Mouse (Mus musculus): ENCODE measurements at regions not wholly inside any gene's neighbourhood (a gene's known extent, or its start where the extent isn't known, plus 50 kb on each side); places are given as distances from the start of the nearest gene placed in this dataset.

DNA sequence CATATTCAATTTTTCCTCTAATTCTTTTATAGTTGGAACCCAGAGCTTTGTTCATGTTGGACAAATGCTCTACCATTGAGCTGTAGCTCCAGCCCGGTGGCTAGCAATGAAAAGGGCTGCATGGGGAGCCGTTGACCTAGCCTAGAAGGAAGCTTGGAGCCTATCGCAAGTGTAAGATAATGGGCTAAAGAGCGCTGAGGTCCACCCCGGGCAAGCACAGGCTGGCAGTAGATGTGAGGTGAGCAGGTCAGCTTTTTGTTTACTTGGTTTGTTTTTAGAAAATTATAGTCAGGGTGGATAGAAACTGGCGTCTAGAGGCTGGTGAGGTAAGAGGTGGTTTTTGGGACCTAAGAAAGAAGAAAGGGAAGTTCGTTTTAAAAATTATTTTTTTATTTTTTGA lies 181.0 kb downstream of the Plpp3 start:
- WGBS: 54% methylated on average over 7 of the region's 7 CpGs

DNA sequence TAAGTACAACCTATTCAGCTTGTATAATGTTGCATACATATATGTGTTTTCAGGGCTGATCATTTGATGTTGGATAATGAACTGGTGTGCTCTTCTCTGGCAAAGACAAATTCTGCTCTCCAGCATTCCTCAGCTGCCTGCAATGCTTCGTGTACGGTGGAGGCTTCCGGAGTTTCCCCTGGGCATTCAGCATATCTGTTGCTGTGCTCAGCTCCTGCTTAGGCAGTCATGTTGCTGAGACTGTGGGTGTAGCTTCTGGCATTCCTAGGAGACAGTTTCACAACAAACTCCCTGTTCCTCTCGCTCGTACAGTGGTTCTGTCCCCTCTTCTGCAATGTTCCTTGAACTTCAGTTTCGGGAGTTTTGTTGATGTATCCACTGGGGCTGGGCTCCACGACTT lies 181.7 kb downstream of the Plpp3 start:
- H3K4me1 ChIP-seq (replicated peaks; ENCODE audit: control insufficient read depth, insufficient read depth, low read length): no peaks in the 10 kb centered on the region
- H3K4me3 ChIP-seq (ENCODE audit: low read length): no peak overlapping the region
- H3K9ac ChIP-seq (ENCODE audit: low read length): no peak overlapping the region
- H3K36me3 ChIP-seq (ENCODE audit: control insufficient read depth, insufficient read depth, low read length): no peaks in the 10 kb centered on the region
- H3K27ac ChIP-seq (ENCODE audit: low read length): no peak overlapping the region
- 59% methylated on average over 7 of the region's 7 CpGs for WGBS
- H3K27me3 ChIP-seq (ENCODE audit: control insufficient read depth, insufficient read depth, low read depth, low read length): no peaks in the 10 kb centered on the region
- no peak for ATAC-seq (ENCODE audit: low read depth)
- H3K4me2 ChIP-seq (ENCODE audit: low read depth, low read length): no peak overlapping the region
- H3K9me3 ChIP-seq (ENCODE audit: control insufficient read depth, low read length): no peaks in the 10 kb centered on the region

More for the DNA sequence above, 181.0 kb downstream of the Plpp3 start:
- Histone ChIP-seq H3K9ac (ENCODE audit: low read length) (no peak overlapping the region), H3K27ac (ENCODE audit: low read length) (no peak overlapping the region), H3K36me3 (ENCODE audit: control insufficient read depth, insufficient read depth, low read length) (no peaks in the 10 kb centered on the region), H3K4me3 (ENCODE audit: low read length) (no peak overlapping the region), H3K4me2 (ENCODE audit: low read depth, low read length) (no peak overlapping the region), H3K9me3 (ENCODE audit: control insufficient read depth, low read length) (no peaks in the 10 kb centered on the region), H3K27me3 (ENCODE audit: control insufficient read depth, insufficient read depth, low read depth, low read length) (no peaks in the 10 kb centered on the region), H3K4me1 (replicated peaks; ENCODE audit: control insufficient read depth, insufficient read depth, low read length) (no peaks in the 10 kb centered on the region)
- no peak for ATAC-seq (ENCODE audit: low read depth)

GRCm38 (mm10) chr4:105341274-105341673 lies 184.1 kb downstream of the Plpp3 start:
- no peaks in the 10 kb centered on the region for H3K4me1 ChIP-seq (replicated peaks; ENCODE audit: control insufficient read depth, insufficient read depth, low read length)
- no peak for ATAC-seq (ENCODE audit: low read depth)
- H3K4me3 ChIP-seq (ENCODE audit: low read length): no peak overlapping the region
- H3K27ac ChIP-seq (ENCODE audit: low read length): no peak overlapping the region
- no peak overlapping the region for H3K4me2 ChIP-seq (ENCODE audit: low read depth, low read length)
- H3K9ac ChIP-seq (ENCODE audit: low read length): no peak overlapping the region
- no peaks in the 10 kb centered on the region for H3K9me3 ChIP-seq (ENCODE audit: control insufficient read depth, low read length)
- H3K27me3 ChIP-seq (ENCODE audit: control insufficient read depth, insufficient read depth, low read depth, low read length): no peaks in the 10 kb centered on the region
- WGBS: 67% methylated on average over 7 of the region's 7 CpGs
- H3K36me3 ChIP-seq (ENCODE audit: control insufficient read depth, insufficient read depth, low read length): no peaks in the 10 kb centered on the region

DNA sequence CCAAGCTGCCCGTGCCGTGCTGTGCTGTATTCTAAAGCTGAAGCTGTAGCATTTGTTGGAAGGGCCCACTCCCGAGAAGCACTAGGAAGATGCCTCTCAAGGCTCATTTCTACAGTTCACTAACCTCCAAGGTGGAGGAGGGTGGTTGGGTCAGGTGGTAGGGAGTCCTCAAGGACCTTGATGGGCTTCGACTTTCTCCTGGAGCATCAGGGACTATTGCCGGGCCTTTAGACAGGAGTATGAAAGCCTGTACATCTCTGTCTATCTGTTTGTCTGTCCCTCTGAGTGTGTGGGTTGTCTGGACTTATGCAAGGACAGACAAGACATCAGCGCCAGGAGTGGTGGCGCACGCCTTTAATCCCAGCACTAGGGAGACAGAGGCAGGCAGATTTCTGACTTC lies 189.7 kb downstream of the Plpp3 start:
- Histone ChIP-seq H3K4me3 (ENCODE audit: low read length) (no peak overlapping the region), H3K4me2 (ENCODE audit: low read depth, low read length) (no peak overlapping the region), H3K9me3 (ENCODE audit: control insufficient read depth, low read length) (no peaks in the 10 kb centered on the region), H3K9ac (ENCODE audit: low read length) (no peak overlapping the region), H3K4me1 (replicated peaks; ENCODE audit: control insufficient read depth, insufficient read depth, low read length) (no peaks in the 10 kb centered on the region), H3K27ac (ENCODE audit: low read length) (no peak overlapping the region), H3K36me3 (ENCODE audit: control insufficient read depth, insufficient read depth, low read length) (no peaks in the 10 kb centered on the region), H3K27me3 (ENCODE audit: control insufficient read depth, insufficient read depth, low read depth, low read length) (no peaks in the 10 kb centered on the region)
- WGBS: 91% methylated on average over 8 of the region's 8 CpGs
- ATAC-seq (ENCODE audit: low read depth): no peak

- Histone ChIP-seq H3K9ac (ENCODE audit: low read length) (no peak overlapping the region), H3K9me3 (ENCODE audit: control insufficient read depth, low read length) (no peaks in the 10 kb centered on the region), H3K36me3 (ENCODE audit: control insufficient read depth, insufficient read depth, low read length) (no peaks in the 10 kb centered on the region), H3K4me1 (replicated peaks; ENCODE audit: control insufficient read depth, insufficient read depth, low read length) (no peaks in the 10 kb centered on the region), H3K4me3 (ENCODE audit: low read length) (no peak overlapping the region), H3K27ac (ENCODE audit: low read length) (no peak overlapping the region), H3K27me3 (ENCODE audit: control insufficient read depth, insufficient read depth, low read depth, low read length) (no peaks in the 10 kb centered on the region), H3K4me2 (ENCODE audit: low read depth, low read length) (no peak overlapping the region)
- no peak for ATAC-seq (ENCODE audit: low read depth)
- 60% methylated on average over 8 of the region's 8 CpGs for WGBS
These were observed 190.8 kb downstream of the Plpp3 start for GRCm38 (mm10) chr4:105347911-105348310.

- Histone ChIP-seq H3K27ac (ENCODE audit: low read length) (no peak overlapping the region), H3K27me3 (ENCODE audit: control insufficient read depth, insufficient read depth, low read depth, low read length) (no peaks in the 10 kb centered on the region), H3K9ac (ENCODE audit: low read length) (no peak overlapping the region), H3K4me1 (replicated peaks; ENCODE audit: control insufficient read depth, insufficient read depth, low read length) (no peaks in the 10 kb centered on the region), H3K4me2 (ENCODE audit: low read depth, low read length) (no peak overlapping the region), H3K4me3 (ENCODE audit: low read length) (no peak overlapping the region), H3K36me3 (ENCODE audit: control insufficient read depth, insufficient read depth, low read length) (no peaks in the 10 kb centered on the region), H3K9me3 (ENCODE audit: control insufficient read depth, low read length) (no peaks in the 10 kb centered on the region)
- no peak for ATAC-seq (ENCODE audit: low read depth)
- WGBS: 91% methylated on average over 8 of the region's 8 CpGs
These were observed 192.4 kb downstream of the Plpp3 start for GRCm38 (mm10) chr4:105349316-105350207.

GRCm38 (mm10) chr4:105352342-105352741 lies 195.2 kb downstream of the Plpp3 start:
- H3K9ac ChIP-seq (ENCODE audit: low read length): no peak overlapping the region
- no peaks in the 10 kb centered on the region for H3K9me3 ChIP-seq (ENCODE audit: control insufficient read depth, low read length)
- H3K36me3 ChIP-seq (ENCODE audit: control insufficient read depth, insufficient read depth, low read length): no peaks in the 10 kb centered on the region
- no peak overlapping the region for H3K4me2 ChIP-seq (ENCODE audit: low read depth, low read length)
- WGBS: 74% methylated on average over 7 of the region's 7 CpGs
- H3K27ac ChIP-seq (ENCODE audit: low read length): no peak overlapping the region
- no peaks in the 10 kb centered on the region for H3K4me1 ChIP-seq (replicated peaks; ENCODE audit: control insufficient read depth, insufficient read depth, low read length)
- no peak overlapping the region for H3K4me3 ChIP-seq (ENCODE audit: low read length)
- no peaks in the 10 kb centered on the region for H3K27me3 ChIP-seq (ENCODE audit: control insufficient read depth, insufficient read depth, low read depth, low read length)
- peak; percentile 20 for ATAC-seq (ENCODE audit: low read depth)

GRCm38 (mm10) chr4:105352953-105353352 lies 195.8 kb downstream of the Plpp3 start:
- Histone ChIP-seq H3K9ac (ENCODE audit: low read length) (no peak overlapping the region), H3K9me3 (ENCODE audit: control insufficient read depth, low read length) (no peaks in the 10 kb centered on the region), H3K27me3 (ENCODE audit: control insufficient read depth, insufficient read depth, low read depth, low read length) (no peaks in the 10 kb centered on the region), H3K36me3 (ENCODE audit: control insufficient read depth, insufficient read depth, low read length) (no peaks in the 10 kb centered on the region), H3K4me2 (ENCODE audit: low read depth, low read length) (no peak overlapping the region), H3K4me1 (replicated peaks; ENCODE audit: control insufficient read depth, insufficient read depth, low read length) (no peaks in the 10 kb centered on the region), H3K4me3 (ENCODE audit: low read length) (no peak overlapping the region), H3K27ac (ENCODE audit: low read length) (no peak overlapping the region)
- 85% methylated on average over 3 of the region's 3 CpGs for WGBS
- no peak for ATAC-seq (ENCODE audit: low read depth)

DNA sequence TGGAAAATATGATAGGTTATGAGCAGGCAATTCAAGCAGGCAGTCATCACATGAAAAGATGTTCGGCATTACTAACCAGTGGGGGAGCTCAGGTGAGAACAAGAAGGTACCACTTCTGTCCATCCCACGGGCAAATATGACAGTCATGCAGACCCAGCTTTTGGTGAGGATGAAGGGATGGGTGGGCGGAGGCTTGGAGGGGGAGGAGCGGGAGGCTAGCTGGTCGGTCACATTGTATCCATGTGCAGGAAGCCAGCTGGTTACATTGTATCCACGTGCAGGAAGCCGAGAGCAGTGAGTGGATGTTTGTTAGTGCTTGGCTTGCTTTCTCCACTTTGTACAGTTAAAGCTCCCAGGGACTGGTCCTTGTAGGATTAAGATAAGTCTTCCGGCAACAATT lies 196.9 kb downstream of the Plpp3 start:
- H3K4me3 ChIP-seq (ENCODE audit: low read length): no peak overlapping the region
- WGBS: 59% methylated on average over 8 of the region's 8 CpGs

More for the DNA sequence above, 196.9 kb downstream of the Plpp3 start:
- ATAC-seq (ENCODE audit: low read depth): no peak
- no peak overlapping the region for H3K4me2 ChIP-seq (ENCODE audit: low read depth, low read length)
- H3K36me3 ChIP-seq (ENCODE audit: control insufficient read depth, insufficient read depth, low read length): no peaks in the 10 kb centered on the region
- no peaks in the 10 kb centered on the region for H3K9me3 ChIP-seq (ENCODE audit: control insufficient read depth, low read length)
- H3K27ac ChIP-seq (ENCODE audit: low read length): no peak overlapping the region
- H3K27me3 ChIP-seq (ENCODE audit: control insufficient read depth, insufficient read depth, low read depth, low read length): no peaks in the 10 kb centered on the region
- H3K4me1 ChIP-seq (replicated peaks; ENCODE audit: control insufficient read depth, insufficient read depth, low read length): no peaks in the 10 kb centered on the region
- H3K9ac ChIP-seq (ENCODE audit: low read length): no peak overlapping the region
